Mouse (Mus musculus) liver, embryonic 12.5 days (tissue): ENCODE measurements around the gene Atp6v1g2. TPM values are rescaled to one million over a fixed set of nuclear protein-coding genes. Genes with fewer than 3 reads are reported as not detected.
"Not testable (repeated sequence)": the region's sequence is repeated elsewhere in the genome, so short reads cannot be mapped to it uniquely, and the experiment has no call there.

Experiments used
- ATAC-seq: fragments of 200-750 bp; cut with Nextera tagmentation; 2 replicates; pipeline ENCODE4 v1.8.0; 2017; ENCODE audit warnings: moderate number of reproducible peaks, mild to moderate bottlenecking, moderate library complexity
- H3K27ac ChIP-seq: fragments of 300-500 bp; sonication (generic); 2 replicates; pipeline ENCODE4 v1.5.1; 2016; ENCODE audit warnings: mild to moderate bottlenecking
- H3K27me3 ChIP-seq: fragments of 300-500 bp; sonication (generic); replicated peaks from 2 replicates; pipeline ENCODE4 v1.6.1; 2016; ENCODE audit warnings: mild to moderate bottlenecking, moderate library complexity
- H3K36me3 ChIP-seq: fragments of 300-500 bp; sonication (generic); 2 replicates; pipeline ENCODE4 v1.6.1; 2016; ENCODE audit warnings: mild to moderate bottlenecking, moderate library complexity
- H3K4me1 ChIP-seq: fragments of 300-500 bp; sonication (generic); 2 replicates; pipeline ENCODE4 v1.6.1; 2016
- H3K4me2 ChIP-seq: fragments of 300-500 bp; sonication (generic); 2 replicates; pipeline ENCODE4 v1.6.1; 2016; ENCODE audit warnings: mild to moderate bottlenecking, moderate library complexity
- H3K4me3 ChIP-seq: fragments of 300-500 bp; sonication (generic); 2 replicates; pipeline ENCODE4 v1.5.1; 2016; ENCODE audit warnings: mild to moderate bottlenecking, moderate library complexity
- H3K9ac ChIP-seq: fragments of 300-500 bp; sonication (generic); 2 replicates; pipeline ENCODE4 v1.6.1; 2016; ENCODE audit warnings: mild to moderate bottlenecking, moderate library complexity
- H3K9me3 ChIP-seq: fragments of 300-500 bp; sonication (generic); replicated peaks from 2 replicates; pipeline ENCODE4 v1.6.1; 2016; ENCODE audit warnings: mild to moderate bottlenecking, moderate library complexity
- WGBS: fragments of 180-500 bp; shearing (Covaris S2); methylation state at CpG from one replicate; pipeline ENCODE4 v1.1.7; 2016; ENCODE audit not compliant: insufficient replicate concordance; 5-methylcytosine and 5-hydroxymethylcytosine counted together
- polyA plus RNA-seq: library from polyadenylated mRNA; unstranded; fragments of >200 nt; fragmentation: Nextera tagmentation; extraction: Ambion mirVana; gene quantifications from 2 replicates; pipeline ENCODE4 v1.2.1, GENCODE M21; 2016

Atp6v1g2 gene
- polyA plus RNA-seq, 1 experiment from 2014 or later = 1.3 TPM

GRCm38 (mm10) chr17:35231022-35231421 lies 2.4 kb upstream of the Atp6v1g2 start:
- H3K4me3 ChIP-seq = no peak overlapping the region
- H3K4me2 ChIP-seq = no peak overlapping the region
- H3K27me3 ChIP-seq = no peaks in the 10 kb centered on the region
- 80% methylated on average over 10 of the region's 10 CpGs for WGBS
- ATAC-seq = no peak
- no peak overlapping the region for H3K27ac ChIP-seq
- H3K9ac ChIP-seq = no peak overlapping the region
- H3K4me1 ChIP-seq = peaks cover 57% of the 10 kb centered on the region
- H3K9me3 ChIP-seq = no peaks in the 10 kb centered on the region
- peaks cover 57% of the 10 kb centered on the region for H3K36me3 ChIP-seq

GRCm38 (mm10) chr17:35232043-35232442 lies 1.4 kb upstream of the Atp6v1g2 start:
- Histone ChIP-seq H3K4me2 (peak overlapping the region; percentile 96), H3K4me3 (0 out of 2 replicates have a peak overlapping the region, but pooled peaks have one; percentile 3), H3K36me3 (peaks cover 57% of the 10 kb centered on the region), H3K27me3 (no peaks in the 10 kb centered on the region), H3K9me3 (no peaks in the 10 kb centered on the region), H3K9ac (no peak overlapping the region), H3K27ac (peak overlapping the region; percentile 49; the same call in 1 of the 2 replicates), H3K4me1 (peaks cover 54% of the 10 kb centered on the region)
- ATAC-seq = no peak
- WGBS = 11% methylated on average over 12 of the region's 12 CpGs

- 0 out of 2 replicates have a peak overlapping the region, but pooled peaks have one; percentile 3 for H3K4me3 ChIP-seq
- H3K4me2 ChIP-seq = peak overlapping the region; percentile 96
- H3K9me3 ChIP-seq = no peaks in the 10 kb centered on the region
- 67% methylated on average over 5 of the region's 5 CpGs for WGBS
- no peak for ATAC-seq
- peak overlapping the region; percentile 49 for H3K27ac ChIP-seq
- peaks cover 52% of the 10 kb centered on the region for H3K36me3 ChIP-seq
- H3K27me3 ChIP-seq = no peaks in the 10 kb centered on the region
- H3K9ac ChIP-seq = no peak overlapping the region
- H3K4me1 ChIP-seq = peaks cover 56% of the 10 kb centered on the region
These were observed 801 bp upstream of the Atp6v1g2 start for GRCm38 (mm10) chr17:35232659-35233058.

- ATAC-seq, H3K27me3 ChIP-seq, H3K9me3 ChIP-seq: not testable (repeated sequence)
- Histone ChIP-seq H3K27ac (peak overlapping the region; percentile 49), H3K36me3 (peaks cover 38% of the 10 kb centered on the region), H3K4me1 (peaks cover 56% of the 10 kb centered on the region), H3K9ac (0 out of 2 replicates have a peak overlapping the region, but pooled peaks have one; percentile 90), H3K4me3 (peak overlapping the region; percentile 77), H3K4me2 (peak overlapping the region; percentile 96)
- 62% methylated on average over 7 of the region's 7 CpGs for WGBS
These were observed 630 bp downstream of the Atp6v1g2 start for GRCm38 (mm10) chr17:35234090-35234489.

- H3K9ac ChIP-seq = peak overlapping the region; percentile 90
- H3K27ac ChIP-seq = peak overlapping the region; percentile 90
- H3K9me3 ChIP-seq = no peaks in the 10 kb centered on the region
- H3K4me3 ChIP-seq = peak overlapping the region; percentile 77
- peaks cover 59% of the 10 kb centered on the region for H3K4me1 ChIP-seq
- H3K4me2 ChIP-seq = peak overlapping the region; percentile 96
- H3K36me3 ChIP-seq = peaks cover 30% of the 10 kb centered on the region
- no peaks in the 10 kb centered on the region for H3K27me3 ChIP-seq
- 1% methylated on average over 31 of the region's 31 CpGs for WGBS
- no peak; the same call in 1 of the 2 replicates for ATAC-seq
These were observed 1.4 kb downstream of the Atp6v1g2 start for GRCm38 (mm10) chr17:35234903-35235302.

- 1% methylated on average over 35 of the region's 35 CpGs for WGBS
- Histone ChIP-seq H3K4me1 (peaks cover 66% of the 10 kb centered on the region), H3K36me3 (peaks cover 21% of the 10 kb centered on the region)
These were observed 2.3 kb downstream of the Atp6v1g2 start, which contains the start of gene Nfkbil1 for GRCm38 (mm10) chr17:35235614-35236389. Gene Nfkbil1, minus strand, starts transcription at chr17:35235792.

GRCm38 (mm10) chr17:35236390-35236746 lies 2.9 kb downstream of the Atp6v1g2 start:
- peaks cover 15% of the 10 kb centered on the region for H3K36me3 ChIP-seq
- H3K27me3 ChIP-seq = no peaks in the 10 kb centered on the region
- H3K9me3 ChIP-seq = no peaks in the 10 kb centered on the region
- H3K4me2 ChIP-seq = peak overlapping the region; percentile 96
- H3K27ac ChIP-seq = peak overlapping the region; percentile 90
- peak overlapping the region; percentile 77 for H3K4me3 ChIP-seq
- H3K9ac ChIP-seq = peak overlapping the region; percentile 90
- H3K4me1 ChIP-seq = peaks cover 65% of the 10 kb centered on the region
- WGBS = 1% methylated on average over 18 of the region's 18 CpGs
- ATAC-seq = peak; percentile 74

More at GRCm38 (mm10) chr17:35235614-35236389, 2.3 kb downstream of the Atp6v1g2 start, which contains the start of gene Nfkbil1:
- H3K4me2 ChIP-seq = peak within 1 kb of the TSS; percentile 96
- H3K9ac ChIP-seq = peak within 1 kb of the TSS; percentile 90
- ATAC-seq = peak; percentile 79
- H3K9me3 ChIP-seq = no peaks in the 10 kb centered on the region
- H3K4me3 ChIP-seq = peak within 1 kb of the TSS; percentile 77
- peak within 1 kb of the TSS; percentile 90 for H3K27ac ChIP-seq
- no peaks in the 10 kb centered on the region for H3K27me3 ChIP-seq

- H3K9me3 ChIP-seq = no peaks in the 10 kb centered on the region
- 75% methylated on average over 9 of the region's 9 CpGs for WGBS
- no peak overlapping the region for H3K4me3 ChIP-seq
- no peaks in the 10 kb centered on the region for H3K27me3 ChIP-seq
- H3K27ac ChIP-seq = no peak overlapping the region
- no peak for ATAC-seq
- H3K36me3 ChIP-seq = peaks cover 14% of the 10 kb centered on the region; the same call in 1 of the 2 replicates
- peaks cover 58% of the 10 kb centered on the region for H3K4me1 ChIP-seq
- H3K4me2 ChIP-seq = no peak overlapping the region
- H3K9ac ChIP-seq = 0 out of 2 replicates have a peak overlapping the region, but pooled peaks have one; percentile 90
These were observed 3.5 kb downstream of the Atp6v1g2 start for GRCm38 (mm10) chr17:35236996-35237395.

- no peaks in the 10 kb centered on the region for H3K27me3 ChIP-seq
- no peak for ATAC-seq
- no peak overlapping the region for H3K4me2 ChIP-seq
- WGBS = 88% methylated on average over 12 of the region's 12 CpGs
- no peak overlapping the region for H3K4me3 ChIP-seq
- no peak overlapping the region for H3K9ac ChIP-seq
- H3K4me1 ChIP-seq = peaks cover 53% of the 10 kb centered on the region
- H3K36me3 ChIP-seq = peaks cover 14% of the 10 kb centered on the region; the same call in 1 of the 2 replicates
- H3K9me3 ChIP-seq = no peaks in the 10 kb centered on the region
- H3K27ac ChIP-seq = no peak overlapping the region
These were observed 4.0 kb downstream of the Atp6v1g2 start for GRCm38 (mm10) chr17:35237504-35237903.

- peaks cover 50% of the 10 kb centered on the region for H3K4me1 ChIP-seq
- no peaks in the 10 kb centered on the region for H3K27me3 ChIP-seq
- no peak overlapping the region for H3K4me2 ChIP-seq
- H3K4me3 ChIP-seq = no peak overlapping the region
- H3K9me3 ChIP-seq = no peaks in the 10 kb centered on the region
- peaks cover 18% of the 10 kb centered on the region for H3K36me3 ChIP-seq
- no peak for ATAC-seq
- WGBS = 62% methylated on average over 5 of the region's 5 CpGs
- 0 out of 2 replicates have a peak overlapping the region, but pooled peaks have one; percentile 95 for H3K9ac ChIP-seq
- 0 out of 2 replicates have a peak overlapping the region, but pooled peaks have one; percentile 94 for H3K27ac ChIP-seq
These were observed 6.2 kb downstream of the Atp6v1g2 start for GRCm38 (mm10) chr17:35239700-35240099.

- WGBS = 31% methylated on average over 12 of the region's 12 CpGs
- Histone ChIP-seq H3K36me3 (peaks cover 27% of the 10 kb centered on the region), H3K4me2 (peak overlapping the region; percentile 91), H3K27ac (peak overlapping the region; percentile 94), H3K27me3 (no peaks in the 10 kb centered on the region), H3K4me3 (peak overlapping the region; percentile 88), H3K4me1 (peaks cover 54% of the 10 kb centered on the region), H3K9me3 (no peaks in the 10 kb centered on the region), H3K9ac (peak overlapping the region; percentile 95)
- no peak for ATAC-seq
These were observed 7.2 kb downstream of the Atp6v1g2 start for GRCm38 (mm10) chr17:35240384-35241304.
